Mouse (Mus musculus) telencephalon, adult 2 months (tissue): ENCODE measurements around the gene Glod4.
A peak's percentile ranks its signal among the peaks of the same experiment; 100 is the strongest.

Source experiments
- DNase-seq: peaks from one replicate; pipeline ENCODE4 v3.0.0-alpha.2; 2011; ENCODE audit warnings: low read depth, low spot score

The Glod4 gene

GRCm38 (mm10) chr11:76206793-76207192 lies 36.7 kb downstream of the Glod4 start:
- DNase-seq, result no peak

GRCm38 (mm10) chr11:76201761-76202674 lies 41.5 kb downstream of the Glod4 start:
- no peak for DNase-seq

- DNase-seq, result no peak
These were observed 46.5 kb downstream of the Glod4 start for GRCm38 (mm10) chr11:76196977-76197469.

GRCm38 (mm10) chr11:76196275-76196976 lies 47.1 kb downstream of the Glod4 start:
- no peak for DNase-seq

- no peak for DNase-seq
These were observed 56.6 kb downstream of the Glod4 start for GRCm38 (mm10) chr11:76186908-76187307.

- no peak for DNase-seq
These were observed 59.8 kb downstream of the Glod4 start for GRCm38 (mm10) chr11:76183745-76184144.

GRCm38 (mm10) chr11:76180146-76180540 lies 63.4 kb downstream of the Glod4 start:
- DNase-seq, result no peak

GRCm38 (mm10) chr11:76179495-76180145 lies 63.9 kb downstream of the Glod4 start, which contains the start of the genes Vps53 and Fam57a:
Vps53 (minus strand) TSS chr11:76179647.
Fam57a (plus strand) TSS chr11:76179671.
- peak; percentile 91 for DNase-seq

- DNase-seq, result peak; percentile 79
These were observed 64.6 kb downstream of the Glod4 start for GRCm38 (mm10) chr11:76178726-76179494.

GRCm38 (mm10) chr11:76170207-76170606 lies 73.3 kb downstream of the Glod4 start:
- DNase-seq, result no peak

GRCm38 (mm10) chr11:76168976-76169375 lies 74.5 kb downstream of the Glod4 start:
- no peak for DNase-seq

GRCm38 (mm10) chr11:76167079-76167765 lies 76.3 kb downstream of the Glod4 start:
- no peak for DNase-seq

- no peak for DNase-seq
These were observed 76.9 kb downstream of the Glod4 start for GRCm38 (mm10) chr11:76166657-76167056.

- DNase-seq, result no peak
These were observed 83.3 kb downstream of the Glod4 start for GRCm38 (mm10) chr11:76160251-76160650.

GRCm38 (mm10) chr11:76158375-76158774 lies 85.2 kb downstream of the Glod4 start:
- no peak for DNase-seq

GRCm38 (mm10) chr11:76154861-76155260 lies 88.7 kb downstream of the Glod4 start:
- DNase-seq, result no peak

GRCm38 (mm10) chr11:76154200-76154599 lies 89.3 kb downstream of the Glod4 start:
- DNase-seq, result no peak

- no peak for DNase-seq
These were observed 90.1 kb downstream of the Glod4 start for GRCm38 (mm10) chr11:76153236-76153951.

- DNase-seq, result no peak
These were observed 92.5 kb downstream of the Glod4 start for GRCm38 (mm10) chr11:76150980-76151379.
